Mouse (Mus musculus): ENCODE data around the gene Ccdc187. TPM values are rescaled to one million over a fixed set of nuclear protein-coding genes. Genes with fewer than 3 reads are reported as not detected.
A peak's percentile ranks its signal among the peaks of the same experiment; 100 is the strongest.

Gene Ccdc187
- polyA plus RNA-seq, 1 experiment from 2014 or later: 0.27 TPM

- Histone ChIP-seq H3K9me3 (ENCODE audit: control insufficient read depth, low read length) (no peaks in the 10 kb centered on the region), H3K4me3 (ENCODE audit: low read length) (no peak overlapping the region), H3K27ac (ENCODE audit: low read length) (peak overlapping the region; percentile 65), H3K36me3 (ENCODE audit: control insufficient read depth, insufficient read depth, low read length) (no peaks in the 10 kb centered on the region), H3K9ac (ENCODE audit: low read depth, low read length) (no peak overlapping the region), H3K27me3 (replicated peaks; ENCODE audit: control insufficient read depth, insufficient read depth, low read length) (no peaks in the 10 kb centered on the region), H3K4me1 (ENCODE audit: control insufficient read depth, insufficient read depth, low read length) (peaks cover 14% of the 10 kb centered on the region), H3K4me2 (ENCODE audit: low read depth, low read length) (no peak overlapping the region)
- ATAC-seq: peak; percentile 17; the same call in 1 of the 2 replicates
- WGBS: 62% methylated on average over 2 of the region's 2 CpGs
These were observed 29.3 kb downstream of the Ccdc187 start for GRCm38 (mm10) chr2:26265095-26265494.

- Histone ChIP-seq H3K27me3 (replicated peaks; ENCODE audit: control insufficient read depth, insufficient read depth, low read length) (no peaks in the 10 kb centered on the region), H3K27ac (ENCODE audit: low read length) (peak overlapping the region; percentile 65), H3K9me3 (ENCODE audit: control insufficient read depth, low read length) (no peaks in the 10 kb centered on the region), H3K4me3 (ENCODE audit: low read length) (no peak overlapping the region), H3K9ac (ENCODE audit: low read depth, low read length) (no peak overlapping the region), H3K4me2 (ENCODE audit: low read depth, low read length) (no peak overlapping the region), H3K4me1 (ENCODE audit: control insufficient read depth, insufficient read depth, low read length) (peaks cover 14% of the 10 kb centered on the region), H3K36me3 (ENCODE audit: control insufficient read depth, insufficient read depth, low read length) (no peaks in the 10 kb centered on the region)
- WGBS: 53% methylated on average over 4 of the region's 4 CpGs
- ATAC-seq: peak; percentile 78
These were observed 29.7 kb downstream of the Ccdc187 start for GRCm38 (mm10) chr2:26264646-26265045.

- 0 out of 2 replicates have a peak, but pooled peaks cover 3% of the 10 kb centered on the region for H3K4me1 ChIP-seq (ENCODE audit: control insufficient read depth, insufficient read depth, low read length)
- H3K4me3 ChIP-seq (ENCODE audit: low read length): no peak overlapping the region
- H3K4me2 ChIP-seq (ENCODE audit: low read depth, low read length): no peak overlapping the region
- H3K27me3 ChIP-seq (replicated peaks; ENCODE audit: control insufficient read depth, insufficient read depth, low read length): 0 out of 2 replicates have a peak, but pooled peaks cover 2% of the 10 kb centered on the region
- H3K27ac ChIP-seq (ENCODE audit: low read length): no peak overlapping the region
- no peaks in the 10 kb centered on the region for H3K9me3 ChIP-seq (ENCODE audit: control insufficient read depth, low read length)
- H3K9ac ChIP-seq (ENCODE audit: low read depth, low read length): no peak overlapping the region
- no peaks in the 10 kb centered on the region for H3K36me3 ChIP-seq (ENCODE audit: control insufficient read depth, insufficient read depth, low read length)
- WGBS: 80% methylated on average over 16 of the region's 16 CpGs
- peak; percentile 38; the same call in 1 of the 2 replicates for ATAC-seq
These were observed 36.9 kb downstream of the Ccdc187 start for GRCm38 (mm10) chr2:26257315-26258096.

- Histone ChIP-seq H3K4me2 (ENCODE audit: low read depth, low read length) (no peak overlapping the region), H3K4me3 (ENCODE audit: low read length) (no peak overlapping the region), H3K4me1 (ENCODE audit: control insufficient read depth, insufficient read depth, low read length) (0 out of 2 replicates have a peak, but pooled peaks cover 3% of the 10 kb centered on the region), H3K9me3 (ENCODE audit: control insufficient read depth, low read length) (no peaks in the 10 kb centered on the region), H3K27ac (ENCODE audit: low read length) (no peak overlapping the region), H3K9ac (ENCODE audit: low read depth, low read length) (no peak overlapping the region), H3K36me3 (ENCODE audit: control insufficient read depth, insufficient read depth, low read length) (no peaks in the 10 kb centered on the region), H3K27me3 (replicated peaks; ENCODE audit: control insufficient read depth, insufficient read depth, low read length) (0 out of 2 replicates have a peak, but pooled peaks cover 2% of the 10 kb centered on the region)
- 62% methylated on average over 4 of the region's 4 CpGs for WGBS
- no peak for ATAC-seq
These were observed 39.5 kb downstream of the Ccdc187 start for GRCm38 (mm10) chr2:26254816-26255215.

DNA sequence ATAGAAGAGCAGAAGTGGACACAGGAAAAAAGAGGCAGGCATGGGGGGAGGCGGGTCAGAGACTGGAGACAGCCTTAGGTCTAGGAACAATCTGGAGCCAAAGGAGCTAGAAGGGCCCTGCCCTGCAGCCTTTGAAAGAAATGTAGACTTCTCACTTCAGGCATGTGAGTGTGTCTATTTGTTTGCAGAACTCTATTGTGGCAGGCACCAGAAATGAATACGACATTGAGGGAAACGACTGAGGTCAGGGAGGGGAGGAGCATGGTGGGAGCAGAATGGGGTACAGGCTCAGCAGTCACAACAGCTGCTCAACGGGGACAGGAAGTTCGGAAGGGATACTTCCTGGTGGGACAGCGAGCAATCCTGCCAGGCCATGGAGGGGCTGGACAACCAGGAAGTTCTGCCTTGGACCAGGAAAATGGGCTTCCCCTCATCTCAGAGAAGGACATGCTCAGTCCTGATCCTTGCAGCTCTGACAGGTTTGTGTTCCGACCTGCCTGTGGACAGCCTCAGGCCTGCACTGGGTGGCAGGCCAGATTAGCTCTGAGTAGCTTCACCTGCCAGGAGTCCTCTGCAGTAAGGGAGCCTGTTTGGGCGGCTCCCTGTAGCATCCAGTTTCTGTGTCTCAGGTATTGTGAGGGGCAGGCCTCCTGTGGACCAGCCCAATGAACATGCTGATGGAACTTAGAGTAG, 41.7 kb downstream of the Ccdc187 start:
- ATAC-seq: no peak
- Histone ChIP-seq H3K27me3 (replicated peaks; ENCODE audit: control insufficient read depth, insufficient read depth, low read length) (0 out of 2 replicates have a peak, but pooled peaks cover 2% of the 10 kb centered on the region), H3K9me3 (ENCODE audit: control insufficient read depth, low read length) (no peaks in the 10 kb centered on the region), H3K4me3 (ENCODE audit: low read length) (no peak overlapping the region), H3K9ac (ENCODE audit: low read depth, low read length) (no peak overlapping the region), H3K27ac (ENCODE audit: low read length) (no peak overlapping the region), H3K4me1 (ENCODE audit: control insufficient read depth, insufficient read depth, low read length) (peaks cover 4% of the 10 kb centered on the region), H3K4me2 (ENCODE audit: low read depth, low read length) (no peak overlapping the region), H3K36me3 (ENCODE audit: control insufficient read depth, insufficient read depth, low read length) (no peaks in the 10 kb centered on the region)
- 60% methylated on average over 8 of the region's 8 CpGs for WGBS

DNA sequence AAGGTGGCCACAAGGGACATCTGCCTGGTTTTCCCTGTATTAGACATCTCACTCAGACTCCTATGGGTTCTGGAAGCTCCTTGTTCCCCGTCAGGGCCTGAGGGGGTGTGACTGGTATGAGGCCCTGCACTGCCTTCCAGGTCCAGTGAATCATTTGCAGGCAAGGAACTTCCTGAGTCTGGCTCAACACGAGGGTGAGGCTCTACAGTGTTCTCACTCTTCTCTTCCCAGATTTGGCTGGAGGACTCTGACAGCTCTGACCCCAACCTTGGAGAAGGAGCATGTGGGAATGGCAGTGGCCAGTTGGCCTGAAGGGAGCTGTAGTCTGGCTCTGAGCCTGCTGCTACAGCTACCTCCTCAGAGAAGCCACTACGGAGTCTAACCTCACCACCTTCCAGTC, 46.8 kb downstream of the Ccdc187 start:
- Histone ChIP-seq H3K9ac (ENCODE audit: low read depth, low read length) (no peak overlapping the region), H3K4me2 (ENCODE audit: low read depth, low read length) (no peak overlapping the region), H3K9me3 (ENCODE audit: control insufficient read depth, low read length) (no peaks in the 10 kb centered on the region), H3K36me3 (ENCODE audit: control insufficient read depth, insufficient read depth, low read length) (no peaks in the 10 kb centered on the region), H3K27ac (ENCODE audit: low read length) (no peak overlapping the region), H3K4me1 (ENCODE audit: control insufficient read depth, insufficient read depth, low read length) (peaks cover 5% of the 10 kb centered on the region), H3K4me3 (ENCODE audit: low read length) (no peak overlapping the region), H3K27me3 (replicated peaks; ENCODE audit: control insufficient read depth, insufficient read depth, low read length) (no peaks in the 10 kb centered on the region)
- 44% methylated on average over 3 of the region's 3 CpGs for WGBS
- ATAC-seq: peak; percentile 68; the same call in 1 of the 2 replicates

- Histone ChIP-seq H3K4me3 (ENCODE audit: low read length) (no peak overlapping the region), H3K9me3 (ENCODE audit: control insufficient read depth, low read length) (no peaks in the 10 kb centered on the region), H3K36me3 (ENCODE audit: control insufficient read depth, insufficient read depth, low read length) (no peaks in the 10 kb centered on the region), H3K4me1 (ENCODE audit: control insufficient read depth, insufficient read depth, low read length) (peaks cover 17% of the 10 kb centered on the region), H3K4me2 (ENCODE audit: low read depth, low read length) (no peak overlapping the region), H3K9ac (ENCODE audit: low read depth, low read length) (no peak overlapping the region), H3K27ac (ENCODE audit: low read length) (no peak overlapping the region), H3K27me3 (replicated peaks; ENCODE audit: control insufficient read depth, insufficient read depth, low read length) (no peaks in the 10 kb centered on the region)
- 49% methylated on average over 3 of the region's 3 CpGs for WGBS
- no peak for ATAC-seq
These were observed 53.5 kb downstream of the Ccdc187 start for GRCm38 (mm10) chr2:26240841-26241240.

- no peak; the same call in 1 of the 2 replicates for ATAC-seq
- no peaks in the 10 kb centered on the region for H3K27me3 ChIP-seq (replicated peaks; ENCODE audit: control insufficient read depth, insufficient read depth, low read length)
- H3K36me3 ChIP-seq (ENCODE audit: control insufficient read depth, insufficient read depth, low read length): no peaks in the 10 kb centered on the region
- no peak overlapping the region for H3K4me3 ChIP-seq (ENCODE audit: low read length)
- WGBS: 38% methylated on average over 9 of the region's 9 CpGs
- no peaks in the 10 kb centered on the region for H3K9me3 ChIP-seq (ENCODE audit: control insufficient read depth, low read length)
- H3K27ac ChIP-seq (ENCODE audit: low read length): peak overlapping the region; percentile 64
- peaks cover 18% of the 10 kb centered on the region for H3K4me1 ChIP-seq (ENCODE audit: control insufficient read depth, insufficient read depth, low read length)
- no peak overlapping the region; the same call in 1 of the 2 replicates for H3K9ac ChIP-seq (ENCODE audit: low read depth, low read length)
- H3K4me2 ChIP-seq (ENCODE audit: low read depth, low read length): peak overlapping the region; percentile 5; the same call in 1 of the 2 replicates
These were observed 54.0 kb downstream of the Ccdc187 start for GRCm38 (mm10) chr2:26240330-26240729.

- no peaks in the 10 kb centered on the region for H3K36me3 ChIP-seq (ENCODE audit: control insufficient read depth, insufficient read depth, low read length)
- H3K27ac ChIP-seq (ENCODE audit: low read length): peak within 1 kb of the TSS; percentile 84
- no peaks in the 10 kb centered on the region for H3K9me3 ChIP-seq (ENCODE audit: control insufficient read depth, low read length)
- H3K4me3 ChIP-seq (ENCODE audit: low read length): peak within 1 kb of the TSS; percentile 85
- 1% methylated on average over 36 of the region's 36 CpGs for WGBS
- no peaks in the 10 kb centered on the region for H3K27me3 ChIP-seq (replicated peaks; ENCODE audit: control insufficient read depth, insufficient read depth, low read length)
- H3K4me2 ChIP-seq (ENCODE audit: low read depth, low read length): peak within 1 kb of the TSS; percentile 85
- peak; percentile 79 for ATAC-seq
- H3K4me1 ChIP-seq (ENCODE audit: control insufficient read depth, insufficient read depth, low read length): peaks cover 34% of the 10 kb centered on the region
- peak within 1 kb of the TSS; percentile 92 for H3K9ac ChIP-seq (ENCODE audit: low read depth, low read length)
These were observed 57.0 kb downstream of the Ccdc187 start, which contains the start of gene Qsox2 for GRCm38 (mm10) chr2:26237290-26237782. TSS of gene Qsox2 (minus strand) at chr2:26237525.

All from intestine, embryonic 16.5 days (tissue).